Mouse (Mus musculus) right cerebral cortex, adult 18-20 months (tissue): ENCODE data around the gene Plppr3.
A peak's percentile ranks its signal among the peaks of the same experiment; 100 is the strongest.

Experiments used
- DNase-seq: peaks from one replicate; pipeline ENCODE4 v3.0.0; 2022; ENCODE audit warnings: mixed read lengths

Plppr3 gene

GRCm38 (mm10) chr10:79852107-79852789 is 22.2 kb downstream of the Plppr3 start:
- no peak for DNase-seq

- DNase-seq: no peak
These were observed 22.8 kb downstream of the Plppr3 start for GRCm38 (mm10) chr10:79851653-79852052.

- no peak for DNase-seq
These were observed 24.3 kb downstream of the Plppr3 start for GRCm38 (mm10) chr10:79849941-79850628.

- no peak for DNase-seq
These were observed 27.9 kb downstream of the Plppr3 start for GRCm38 (mm10) chr10:79846553-79846952.

- no peak for DNase-seq
These were observed 31.0 kb downstream of the Plppr3 start for GRCm38 (mm10) chr10:79843476-79843875.

- no peak for DNase-seq
These were observed 32.1 kb downstream of the Plppr3 start for GRCm38 (mm10) chr10:79842322-79842721.

- DNase-seq: peak; percentile 85
These were observed 33.5 kb downstream of the Plppr3 start for GRCm38 (mm10) chr10:79840644-79841551.

GRCm38 (mm10) chr10:79840091-79840490 is 34.3 kb downstream of the Plppr3 start:
- DNase-seq: no peak

- DNase-seq: no peak
These were observed 36.3 kb downstream of the Plppr3 start for GRCm38 (mm10) chr10:79838151-79838550.

GRCm38 (mm10) chr10:79836918-79837317 is 37.5 kb downstream of the Plppr3 start:
- no peak for DNase-seq

GRCm38 (mm10) chr10:79834769-79835398 is 39.5 kb downstream of the Plppr3 start:
- DNase-seq: peak; percentile 79

GRCm38 (mm10) chr10:79832786-79833181 is 41.6 kb downstream of the Plppr3 start:
- no peak for DNase-seq

GRCm38 (mm10) chr10:79832026-79832785 is 42.2 kb downstream of the Plppr3 start:
- no peak for DNase-seq

- no peak for DNase-seq
These were observed 42.9 kb downstream of the Plppr3 start for GRCm38 (mm10) chr10:79831583-79831982.

GRCm38 (mm10) chr10:79824413-79824812 is 50.0 kb downstream of the Plppr3 start:
- DNase-seq: no peak

- no peak for DNase-seq
These were observed 51.4 kb downstream of the Plppr3 start for GRCm38 (mm10) chr10:79823011-79823410.

GRCm38 (mm10) chr10:79822372-79822771 is 52.1 kb downstream of the Plppr3 start:
- no peak for DNase-seq

GRCm38 (mm10) chr10:79821731-79822130 is 52.7 kb downstream of the Plppr3 start:
- DNase-seq: no peak

- DNase-seq: no peak
These were observed 53.7 kb downstream of the Plppr3 start, which contains the start of gene Misp for GRCm38 (mm10) chr10:79820782-79821181. Gene Misp (plus strand): TSS chr10:79820989.

- no peak for DNase-seq
These were observed 54.2 kb downstream of the Plppr3 start for GRCm38 (mm10) chr10:79820277-79820676.

- no peak for DNase-seq
These were observed 54.8 kb downstream of the Plppr3 start for GRCm38 (mm10) chr10:79819606-79820005.

- DNase-seq: no peak
These were observed 56.2 kb downstream of the Plppr3 start for GRCm38 (mm10) chr10:79818225-79818624.
